Mouse (Mus musculus): ENCODE measurements at regions not wholly inside any gene's neighbourhood (a gene's known extent, or its start where the extent isn't known, plus 50 kb on each side); places are given as distances from the start of the nearest gene placed in this dataset.

DNA sequence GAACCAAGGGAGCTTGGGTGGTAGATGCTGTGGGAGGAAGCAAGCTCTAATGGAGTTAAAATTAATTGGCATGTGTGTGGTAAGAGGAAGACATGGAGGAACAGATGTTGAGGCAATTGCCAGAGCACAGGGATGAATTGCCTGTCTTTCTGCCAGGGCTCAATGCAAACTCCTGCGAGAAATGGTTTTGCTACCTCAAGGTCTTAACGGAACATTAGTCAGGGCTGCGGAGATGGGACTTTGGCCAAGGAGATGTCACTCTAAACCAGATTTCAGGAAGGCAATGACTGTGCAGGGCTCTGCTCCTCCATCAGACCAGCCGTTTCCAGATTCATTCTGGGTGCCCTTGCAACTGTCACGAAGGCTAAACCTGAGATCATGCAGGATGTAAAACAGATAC, 116.6 kb upstream of the Efna5 start:
- TF ChIP-seq CTCF (IDR thresholded peaks at IDR 0.05; ENCODE audit: borderline replicate concordance, extremely low read depth, insufficient read depth, insufficient read length) (no peak), POLR2A (IDR thresholded peaks at IDR 0.05; ENCODE audit: borderline replicate concordance, extremely low read depth, insufficient read depth, insufficient read length, poor library complexity, severe bottlenecking) (no peak)
